Mouse (Mus musculus): ENCODE data around the gene Prmt8. TPM values are rescaled to one million over a fixed set of nuclear protein-coding genes. Genes with fewer than 3 reads are reported as not detected.

The Prmt8 gene
- total RNA-seq, 2 experiments from 2014 or later = 0.09 to 0.12 TPM

DNA sequence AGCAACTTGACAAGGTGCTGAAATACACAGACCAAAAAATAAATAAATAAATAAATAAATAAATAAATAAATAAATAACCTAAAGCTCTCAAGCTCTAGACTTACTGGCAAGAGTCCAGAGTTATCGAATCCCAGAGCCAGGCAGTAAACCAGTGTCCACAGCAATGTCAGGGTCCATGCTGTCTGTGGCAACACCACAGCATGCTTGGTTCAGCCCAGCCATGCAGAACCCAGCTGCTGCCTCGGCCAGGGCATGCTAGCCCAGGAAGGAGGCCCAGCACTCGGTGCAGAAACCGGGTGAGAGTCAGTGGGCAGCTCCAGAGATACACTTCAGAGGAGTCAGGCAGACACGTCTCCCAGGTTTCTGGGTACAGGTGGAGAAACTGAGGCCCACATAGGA is 29.4 kb downstream of the Prmt8 start:
- DNase-seq = no peak

DNA sequence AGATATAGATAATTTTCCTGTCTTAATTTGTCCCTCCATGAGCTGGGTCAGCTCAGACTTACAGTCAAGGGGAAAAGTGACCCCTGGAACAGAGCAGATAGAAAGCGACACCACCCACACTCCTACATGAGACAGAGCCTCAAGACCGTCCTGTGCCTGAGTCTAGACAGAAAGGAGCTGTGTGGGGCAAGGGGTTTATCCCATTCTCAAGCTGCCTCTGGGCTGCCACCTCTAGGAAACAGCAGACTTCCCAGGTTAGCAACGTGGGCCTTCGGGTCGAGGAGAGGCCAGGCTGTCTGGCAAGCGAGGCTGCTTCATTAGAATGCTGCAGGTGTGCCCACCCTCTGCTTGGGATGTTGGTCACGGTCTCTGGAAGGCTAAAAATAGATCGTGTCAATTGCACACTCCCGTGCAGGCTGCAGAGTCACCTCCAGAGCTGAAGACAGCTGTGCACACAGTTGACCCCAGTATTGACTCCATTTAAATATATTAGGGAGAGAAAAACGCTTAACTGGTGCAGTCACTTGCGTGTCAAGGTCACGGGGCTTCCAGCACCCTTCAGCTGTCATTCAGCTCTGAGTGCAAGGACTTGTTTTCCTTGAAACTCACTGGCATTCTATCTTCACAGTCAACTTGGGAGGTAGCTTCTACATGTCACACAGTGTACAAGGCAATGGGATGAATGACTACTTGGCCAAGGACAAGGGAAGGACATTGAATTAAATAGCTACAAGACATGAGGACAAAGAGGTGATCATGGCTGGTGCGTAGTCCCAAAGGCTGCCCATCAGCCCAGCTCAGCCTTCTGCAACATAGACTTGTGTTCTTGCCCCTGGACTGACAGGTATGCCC is 33.9 kb downstream of the Prmt8 start:
- DNase-seq = peak; percentile 10

DNA sequence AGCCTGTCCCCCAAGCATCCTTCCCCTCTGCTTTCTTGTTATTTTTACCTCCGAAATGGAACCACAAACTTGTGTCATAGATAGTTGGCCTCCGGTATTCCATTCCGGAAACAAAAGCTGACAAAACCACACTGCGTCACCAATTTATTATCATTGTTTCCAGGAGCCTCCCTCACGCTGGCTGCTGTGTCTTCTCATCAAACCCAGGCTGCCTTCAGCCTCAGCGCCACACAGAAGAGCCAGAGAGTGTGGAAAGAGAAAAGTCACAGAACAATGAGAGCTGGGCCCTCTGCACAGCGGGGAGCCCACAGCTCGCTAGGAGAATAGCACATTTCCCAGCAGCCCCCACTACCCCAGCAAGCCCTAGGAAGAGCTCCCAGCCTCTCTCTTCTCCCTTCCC is 46.1 kb downstream of the Prmt8 start:
- DNase-seq = no peak

DNA sequence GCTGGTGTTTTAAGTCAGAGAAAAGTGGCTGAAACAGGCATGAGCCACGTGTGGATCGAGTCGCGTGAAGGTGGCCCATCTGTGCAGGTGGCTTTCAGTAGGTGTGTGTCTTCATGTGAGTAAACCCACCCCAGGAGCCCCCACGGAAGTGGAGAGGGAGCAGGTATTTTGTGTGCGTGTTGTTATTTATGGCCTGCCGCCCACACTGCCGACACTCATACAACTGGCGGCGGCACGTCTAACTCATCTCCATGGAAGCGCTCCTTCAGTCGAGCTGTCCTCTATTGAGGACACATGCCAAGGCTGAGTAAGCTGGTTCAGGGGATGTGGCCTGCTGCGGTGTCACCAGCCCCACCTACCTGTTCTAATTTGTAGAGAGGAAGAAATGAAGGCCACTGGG is 49.4 kb downstream of the Prmt8 start:
- no peak for DNase-seq

DNA sequence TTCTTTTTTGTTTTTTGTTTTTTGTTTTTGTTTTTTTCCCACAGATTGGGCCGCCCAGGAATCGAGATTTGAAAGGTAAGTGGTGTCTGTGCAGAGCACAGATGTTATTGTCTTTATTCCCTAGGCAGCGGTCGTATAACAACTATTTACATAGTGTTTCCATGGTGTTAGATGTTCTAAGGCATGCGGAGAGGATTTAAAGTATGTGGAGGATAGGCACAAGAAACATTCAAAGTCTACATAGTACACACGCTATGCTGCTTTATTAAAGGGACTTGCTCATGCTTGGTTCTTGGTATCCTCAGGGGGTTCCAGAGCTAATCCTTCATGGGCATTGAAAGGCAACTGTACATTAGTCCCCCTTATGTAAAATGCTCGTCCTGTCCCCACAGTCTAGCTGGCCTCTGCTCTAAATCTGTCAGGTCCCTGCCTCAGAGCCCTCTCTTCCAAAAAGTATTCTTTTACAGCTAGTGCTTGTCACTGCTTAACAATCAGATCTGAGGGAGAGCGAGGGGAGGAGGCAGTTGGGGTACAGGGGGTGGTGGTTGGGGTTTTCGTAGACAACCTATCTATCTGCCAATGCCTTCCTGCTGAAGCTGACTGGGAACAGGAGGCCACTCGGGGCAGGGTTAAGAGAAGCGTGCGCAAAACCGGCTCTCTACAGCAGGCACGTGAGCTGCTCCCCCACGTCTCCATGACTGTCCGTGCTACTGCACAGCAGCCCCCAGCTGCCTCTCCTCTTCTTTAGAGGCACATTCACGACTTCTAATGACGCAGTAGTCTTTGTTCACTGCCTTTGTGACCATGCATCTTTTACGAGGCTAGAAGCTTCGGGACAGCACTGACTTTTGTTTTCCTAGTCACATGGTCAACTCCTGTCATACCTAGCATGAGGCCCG is 51.8 kb downstream of the Prmt8 start:
- DNase-seq = no peak

DNA sequence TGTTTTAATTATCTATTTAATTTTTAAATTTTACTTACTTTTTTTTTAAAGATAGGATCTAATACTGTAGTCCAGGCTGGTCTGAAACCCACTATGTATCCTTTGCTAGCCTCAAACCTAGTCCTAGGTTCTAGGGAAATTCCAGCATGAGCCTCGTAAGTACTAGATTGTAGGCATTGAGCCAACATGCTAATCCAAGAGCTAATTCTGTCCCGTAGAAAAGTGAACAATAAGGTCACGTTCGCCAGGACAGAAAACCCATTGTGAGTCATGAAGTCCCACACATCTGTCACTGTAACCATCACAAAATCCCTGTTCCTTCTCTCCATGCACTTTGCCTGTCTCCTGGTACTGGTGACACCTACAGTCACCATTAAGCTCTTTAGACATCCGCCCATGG is 53.8 kb downstream of the Prmt8 start:
- DNase-seq = no peak

DNA sequence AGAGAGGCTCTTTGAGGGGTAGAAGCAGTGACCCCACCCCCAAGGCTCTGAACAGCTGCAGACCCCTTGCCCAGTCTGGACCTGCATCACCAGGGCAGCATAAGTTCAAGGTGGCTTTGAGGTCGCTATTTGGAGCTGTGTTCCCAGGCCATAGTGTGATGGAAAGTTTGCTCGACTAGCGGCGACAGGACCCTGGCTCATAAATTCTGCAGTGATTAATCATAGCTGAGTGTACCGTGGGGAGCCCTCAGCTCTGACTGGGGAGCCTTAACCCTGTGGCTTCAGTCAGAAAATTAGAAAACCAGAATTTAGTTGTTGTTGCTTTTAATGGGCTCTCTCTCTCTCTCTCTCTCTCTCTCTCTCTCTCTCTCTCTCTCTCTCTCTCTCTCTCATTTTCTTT is 54.4 kb downstream of the Prmt8 start:
- DNase-seq = no peak

DNA sequence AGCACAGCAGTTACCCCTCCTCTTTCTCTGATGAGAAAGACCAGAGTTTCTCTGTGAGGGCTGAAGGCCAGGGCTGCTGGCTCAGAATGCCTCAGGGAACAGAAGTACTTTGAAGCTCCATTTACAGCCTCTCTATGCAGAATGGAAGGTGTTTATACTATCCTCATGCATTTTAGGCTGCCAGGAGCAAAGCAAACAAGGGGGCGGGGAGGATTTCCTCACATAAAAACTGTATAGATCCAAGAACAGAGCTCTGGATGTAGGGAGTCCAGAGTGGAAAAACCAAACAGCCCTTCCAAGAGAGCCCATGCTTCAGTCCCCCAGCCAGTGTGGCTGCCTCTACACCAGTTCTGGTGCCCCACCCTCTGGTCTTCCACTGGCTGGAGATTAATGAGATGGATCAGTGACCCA is 61.0 kb downstream of the Prmt8 start:
- no peak for DNase-seq

DNA sequence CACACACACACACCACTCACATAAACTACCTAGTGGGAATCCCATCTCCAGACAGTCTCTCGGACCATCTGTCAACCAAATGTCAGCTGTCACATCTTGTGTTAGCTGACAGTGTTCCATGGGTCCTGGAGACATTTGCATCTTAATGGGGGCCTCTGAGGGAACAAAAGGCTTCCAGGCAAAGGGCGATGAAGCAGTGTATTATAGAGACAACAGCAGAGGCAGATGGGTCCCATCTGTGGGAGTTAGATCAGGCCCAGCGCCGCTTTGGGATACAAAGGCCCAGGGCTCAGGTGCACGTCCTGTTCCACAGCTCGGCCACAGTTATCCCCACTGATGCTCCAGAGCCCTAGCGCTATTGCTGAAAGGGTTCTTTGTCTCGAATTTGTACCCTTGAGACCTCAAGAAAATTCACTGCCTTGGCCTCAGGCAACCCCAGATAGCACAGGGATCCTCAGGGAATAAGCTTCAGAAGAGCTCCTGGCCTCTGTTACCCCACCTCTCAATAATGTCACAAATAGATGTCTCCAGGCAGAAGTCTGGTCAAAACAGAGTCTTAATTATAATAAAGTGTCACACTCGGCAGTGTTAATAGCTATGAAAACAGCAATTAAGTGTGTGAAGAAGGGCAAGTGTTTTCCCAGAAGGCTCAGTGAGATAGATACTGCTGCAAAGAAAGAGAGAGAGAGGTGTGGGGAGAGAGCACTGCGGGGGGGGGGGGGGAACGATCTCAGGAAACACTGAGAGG is 68.1 kb downstream of the Prmt8 start:
- no peak for DNase-seq

DNA sequence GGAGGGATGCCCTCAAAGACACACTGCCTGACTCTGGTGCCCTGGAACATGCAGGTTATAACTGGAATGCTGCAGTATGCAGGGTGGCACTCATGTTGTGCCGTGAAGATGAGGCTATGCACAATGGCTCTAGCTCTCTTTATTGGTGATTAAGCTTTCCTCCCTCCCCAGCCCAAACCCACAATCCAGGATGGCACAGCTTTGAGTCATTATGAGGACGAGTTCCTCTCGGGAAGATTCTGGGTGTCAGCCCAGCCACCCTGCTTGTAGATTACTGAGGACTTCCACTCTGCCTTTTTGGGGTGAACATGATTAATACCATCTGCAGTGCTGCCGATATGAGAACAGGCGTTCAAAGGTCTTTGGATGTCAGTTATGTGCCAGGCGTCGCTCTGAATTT is 75.6 kb downstream of the Prmt8 start:
- no peak for DNase-seq

DNA sequence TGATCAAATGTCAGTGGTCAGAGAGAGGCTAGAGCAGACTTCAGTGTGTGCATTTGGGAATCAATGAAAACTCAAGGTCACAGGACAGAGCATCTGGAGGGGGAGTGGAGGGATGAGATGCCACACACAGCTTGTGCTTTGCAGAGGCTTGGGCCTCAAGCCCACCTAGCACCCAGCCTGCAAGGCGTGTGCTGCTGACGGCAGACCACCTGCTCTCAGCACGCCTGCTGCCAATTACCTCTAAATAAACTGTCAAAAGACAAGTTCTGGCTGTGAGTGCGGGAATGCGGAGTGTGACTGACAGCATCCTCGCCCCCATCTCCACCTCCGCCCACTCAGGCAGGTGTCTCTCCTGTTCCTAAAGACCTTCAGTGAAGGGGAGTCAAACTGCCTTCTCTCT is 77.0 kb downstream of the Prmt8 start:
- DNase-seq = no peak

DNA sequence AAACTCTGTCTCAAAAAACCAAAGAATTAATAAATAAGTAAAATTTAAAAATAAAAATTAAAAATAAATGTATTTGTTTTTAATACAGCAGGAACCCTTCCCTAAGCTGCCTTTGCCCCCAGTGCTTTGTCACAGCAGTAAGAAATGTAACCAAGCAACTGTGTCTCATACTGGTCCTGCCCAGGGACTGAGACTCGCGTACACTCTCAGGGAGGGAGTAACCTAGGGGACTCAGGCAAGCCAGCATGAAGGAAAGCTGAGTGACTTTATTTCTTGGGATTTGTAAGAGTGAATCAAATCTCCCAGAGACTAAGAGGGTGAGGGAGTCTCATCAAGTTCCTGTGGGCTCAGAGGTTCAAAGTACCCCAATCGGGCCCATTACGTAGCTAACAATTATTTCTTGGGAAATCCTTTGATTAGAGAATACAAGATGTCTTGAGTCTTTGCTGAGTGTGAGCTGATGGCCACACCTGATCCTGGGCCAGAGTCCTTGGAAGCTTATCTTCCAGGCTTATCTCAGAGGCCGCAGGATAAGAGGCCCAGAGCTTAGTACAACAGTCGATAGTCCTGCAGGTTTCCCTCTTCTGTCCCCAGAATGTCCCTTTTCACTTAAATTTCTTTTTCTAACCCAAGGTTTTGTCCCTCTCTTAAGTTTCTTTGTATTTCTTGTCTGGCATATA is 82.0 kb downstream of the Prmt8 start:
- no peak for DNase-seq

DNA sequence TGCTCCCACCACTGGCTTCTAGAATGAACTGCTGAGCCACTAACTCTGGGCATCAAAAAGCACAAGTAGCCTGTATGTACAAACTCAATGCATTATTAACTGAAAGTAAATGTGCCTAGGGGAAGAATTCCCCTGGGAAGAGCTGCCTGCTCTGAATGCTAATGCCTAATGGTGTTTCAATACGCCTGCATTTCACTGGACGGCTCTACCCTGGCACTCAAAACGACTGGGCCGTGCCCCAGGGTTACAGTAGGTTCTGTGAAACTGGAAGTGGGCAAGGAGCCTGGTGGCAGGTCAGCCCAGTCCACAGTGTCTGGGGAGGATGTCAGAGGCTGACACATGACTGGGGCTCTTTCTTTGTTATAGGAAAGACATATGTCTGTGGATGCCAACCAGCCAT is 84.3 kb downstream of the Prmt8 start:
- no peak for DNase-seq

DNA sequence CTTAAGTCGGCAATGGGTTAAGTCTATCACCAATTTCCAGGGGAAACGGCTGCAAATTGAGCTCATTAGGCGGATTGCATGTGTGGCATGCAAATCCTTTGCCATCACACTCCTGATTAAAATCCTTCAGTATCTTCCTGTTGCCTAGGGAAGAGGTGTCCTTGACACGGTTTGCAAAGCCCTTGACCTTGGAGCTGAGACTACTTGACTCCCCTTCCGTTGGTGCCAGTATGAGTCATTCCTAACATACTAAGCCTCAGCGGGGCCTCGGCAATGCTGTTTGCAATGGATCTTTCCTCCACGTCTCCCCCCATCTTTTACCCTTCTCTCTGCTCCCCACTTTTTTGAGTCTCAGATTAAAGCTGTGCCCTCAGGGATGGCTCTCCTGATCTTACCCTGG is 85.7 kb downstream of the Prmt8 start:
- no peak for DNase-seq

DNA sequence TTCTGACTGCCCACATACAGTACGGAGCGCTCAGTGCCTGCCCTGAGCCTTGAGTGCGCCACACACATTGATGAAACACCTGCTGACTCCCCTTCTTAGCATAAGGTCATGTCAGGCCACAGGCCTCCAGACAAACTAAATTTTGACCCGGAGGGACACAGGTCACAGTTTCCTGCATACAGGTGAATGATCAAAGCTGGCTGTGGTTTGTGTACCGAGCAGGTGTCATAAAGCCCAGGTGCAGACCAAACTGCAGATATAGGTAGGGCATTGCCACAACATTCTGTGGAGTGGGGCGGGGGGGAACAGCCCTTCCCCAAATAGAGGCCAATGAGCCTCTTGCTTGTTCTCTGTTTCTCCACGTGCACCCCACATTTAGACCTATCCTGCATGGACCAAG is 88.5 kb downstream of the Prmt8 start:
- DNase-seq = no peak

DNA sequence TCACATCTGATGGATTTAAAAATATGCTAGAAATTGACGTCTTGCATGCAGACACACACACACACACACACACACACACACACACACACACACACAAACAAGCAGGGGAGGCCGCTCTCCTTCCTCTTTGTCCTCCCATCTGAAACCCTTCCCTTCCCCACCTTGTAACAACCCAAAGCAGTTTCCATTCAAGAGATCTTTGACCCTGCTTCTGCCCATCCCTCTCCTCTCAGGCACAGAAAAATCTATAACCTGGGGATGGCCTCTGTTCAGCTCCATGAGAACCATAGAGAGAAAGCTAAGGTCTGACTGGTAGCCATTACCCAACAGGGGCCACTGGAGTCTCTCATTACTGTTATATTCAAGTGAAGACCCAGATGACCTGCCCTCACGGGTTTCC is 90.3 kb downstream of the Prmt8 start:
- no peak for DNase-seq

DNA sequence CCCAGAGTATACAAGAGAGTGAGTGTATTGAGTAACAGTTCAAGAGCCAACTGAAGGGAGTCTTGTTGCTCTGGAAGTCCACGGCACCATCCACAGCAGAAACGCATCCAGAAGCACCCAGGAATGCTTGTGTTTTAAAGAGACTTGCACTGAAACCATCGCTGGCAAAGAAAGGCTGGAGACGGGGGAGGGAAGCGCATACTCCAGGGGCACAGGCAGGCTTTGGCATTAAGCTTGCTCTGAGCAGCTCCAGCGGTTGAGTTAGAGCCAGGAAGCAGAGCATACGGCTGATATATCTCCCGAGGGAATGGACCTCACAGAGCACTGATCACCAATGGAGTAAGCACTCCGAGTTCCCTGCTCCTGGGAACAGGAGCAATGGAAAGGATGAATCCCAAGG is 91.0 kb downstream of the Prmt8 start:
- no peak for DNase-seq

DNA sequence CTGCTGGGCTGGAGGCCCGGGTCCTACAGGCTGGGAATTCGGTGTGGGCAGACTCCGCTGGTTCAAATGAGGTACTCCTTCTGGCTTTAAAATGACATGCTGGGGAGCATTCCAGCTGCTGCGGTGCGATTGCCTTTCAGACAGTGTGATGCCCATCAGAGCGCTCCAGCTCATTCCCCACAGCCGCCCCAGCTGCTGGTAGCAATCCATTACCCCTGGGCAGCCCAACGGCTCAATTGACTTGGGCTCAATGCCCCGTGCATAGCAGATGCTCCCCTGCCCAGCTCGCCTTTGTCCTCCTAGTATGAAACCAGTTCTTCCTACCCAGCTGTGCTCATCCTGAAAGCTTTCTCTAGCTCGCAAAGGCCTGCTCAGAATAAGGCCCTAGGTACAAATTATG is 92.4 kb downstream of the Prmt8 start:
- DNase-seq = no peak

DNA sequence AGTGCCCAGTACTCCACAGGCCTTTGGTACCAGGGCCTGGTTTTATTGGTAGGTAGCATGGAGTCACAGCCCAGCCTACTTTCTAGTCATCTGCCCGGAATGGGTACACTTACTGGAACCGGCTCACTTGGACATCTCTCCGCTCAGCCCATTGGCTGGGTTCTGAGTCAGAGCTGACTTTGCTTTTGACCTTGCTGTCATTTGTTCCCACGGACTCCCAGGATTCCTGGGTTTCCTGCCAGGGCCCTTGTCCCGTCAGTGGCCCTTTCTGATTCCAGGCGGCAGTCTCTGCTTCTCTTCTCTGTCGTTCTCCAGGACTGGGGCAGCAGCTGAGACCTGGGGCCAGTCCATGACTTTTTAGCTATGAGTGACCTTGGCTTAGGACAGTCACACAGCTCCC is 97.2 kb downstream of the Prmt8 start:
- no peak for DNase-seq

DNA sequence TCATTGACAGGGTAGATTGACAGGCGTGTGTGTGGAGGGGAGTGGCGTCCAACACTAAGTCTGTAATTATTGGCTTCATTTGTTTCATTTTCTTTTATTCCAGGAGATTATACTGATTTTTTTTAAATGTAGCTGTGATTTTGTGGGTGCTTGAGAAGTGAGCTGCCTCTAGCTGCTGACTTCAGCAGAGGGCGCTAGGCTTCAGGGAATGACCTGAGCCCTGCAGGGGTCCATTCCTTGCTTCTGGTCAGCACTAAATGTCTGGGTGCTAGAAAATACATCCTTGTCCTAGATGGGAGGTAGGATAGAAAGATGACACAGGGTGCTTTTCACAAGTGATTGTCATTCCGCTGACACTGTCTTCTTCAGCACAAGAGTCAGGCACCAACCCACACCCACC is 99.2 kb downstream of the Prmt8 start:
- no peak for DNase-seq

DNA sequence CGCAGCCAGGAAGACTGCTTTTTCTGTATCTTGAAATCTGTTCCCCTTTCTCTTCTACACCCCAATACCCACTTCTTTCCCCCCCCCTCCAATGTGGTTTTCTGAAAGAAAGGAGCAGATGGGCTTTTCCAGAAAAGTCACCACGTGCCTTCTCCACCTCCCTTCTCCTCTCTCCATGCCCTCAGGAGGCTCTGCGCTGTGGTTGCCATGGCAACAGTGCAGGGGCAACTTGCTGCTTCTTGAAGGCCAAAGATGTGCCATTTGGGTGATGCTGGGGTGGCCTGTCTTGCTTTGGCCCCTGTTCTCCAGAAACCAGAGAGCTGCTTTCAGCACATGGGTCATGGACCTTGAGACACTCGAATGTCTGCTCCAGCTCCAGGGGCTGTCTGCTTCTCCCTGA is 100.0 kb downstream of the Prmt8 start:
- DNase-seq = no peak

DNA sequence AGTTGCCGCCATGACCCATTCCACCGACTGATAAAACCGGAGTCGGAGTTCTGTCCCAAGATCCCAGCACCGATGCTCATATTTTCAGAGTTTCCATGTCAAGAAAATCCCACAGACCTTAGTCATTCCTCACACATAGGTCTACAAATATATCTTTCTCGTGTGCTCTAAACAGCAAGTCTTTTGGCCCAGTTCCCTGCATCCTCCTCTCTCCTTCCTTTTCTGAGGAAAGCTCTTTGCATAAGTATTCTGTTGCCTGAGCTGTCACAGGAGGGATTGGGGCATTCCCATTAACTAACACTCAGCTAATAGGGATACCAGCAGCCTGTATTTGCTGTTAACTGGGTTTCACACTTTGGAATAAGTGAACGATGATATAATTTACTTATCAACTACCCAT is 106.0 kb downstream of the Prmt8 start:
- no peak for DNase-seq
